8 mouse cellular contexts compared by ENCODE assay signal in genomic region chr3:83080567-83081055, GRCm38 (mm10). TPM values are rescaled to one million over a fixed set of nuclear protein-coding genes. Genes with fewer than 3 reads are reported as not detected.
DNase-seq lines count a peak whose midpoint lies in the region; ATAC-seq and TF ChIP-seq lines count a peak whose summit lies in the region.

No protein-coding gene starts in this region.

- H3K27ac ChIP-seq in intestine, postnatal 0 days (ENCODE audit: low read depth, low read length) = no peak overlapping the region

- ATAC-seq in activated CD4-positive, CD25-positive, alpha-beta regulatory T cell, adult 4 months = peak; percentile 82
- peak; percentile 100 for ATAC-seq in granulocyte monocyte progenitor cell, adult 5-6 weeks (replicated peaks; ENCODE audit: poor library complexity, severe bottlenecking)
- ATAC-seq in intestine, postnatal 0 days = peak; percentile 51; the same call in 1 of the 2 replicates

- DNase-seq in 3T3-L1 (ENCODE audit: low read depth, low spot score) = peak; percentile 68
- peak; percentile 88 for DNase-seq in embryo, embryonic 10.5 days (ENCODE audit: low spot score)
- DNase-seq in left cerebral cortex, postnatal 4 days = peak; percentile 61
- peak; percentile 72 for DNase-seq in mesoderm, embryonic 11.5 days (ENCODE audit: low read depth, low spot score)
- DNase-seq in right cerebral cortex, postnatal 25 days = peak; percentile 17

- no peaks in the 10 kb centered on the region for H3K9me3 ChIP-seq in intestine, postnatal 0 days (ENCODE audit: control insufficient read depth)

- H3K27me3 ChIP-seq in intestine, postnatal 0 days (replicated peaks; ENCODE audit: control insufficient read depth, insufficient read depth, low read length) = no peaks in the 10 kb centered on the region

- intact Hi-C loops in left cerebral cortex, postnatal 4 days (cut with DNase I) = no loop called here

- TF ChIP-seq CTCF in intestine, postnatal 0 days (IDR thresholded peaks at IDR 0.05; ENCODE audit: low read depth) = peak; percentile 97

- H3K4me1 ChIP-seq in intestine, postnatal 0 days (replicated peaks; ENCODE audit: control insufficient read depth, insufficient read depth, low read length) = no peaks in the 10 kb centered on the region

- H3K4me2 ChIP-seq in intestine, postnatal 0 days (replicated peaks; ENCODE audit: low read depth) = peak overlapping the region; percentile 67

- H3K9ac ChIP-seq in intestine, postnatal 0 days (ENCODE audit: low read depth, low read length) = no peak overlapping the region

- H3K36me3 ChIP-seq in intestine, postnatal 0 days (ENCODE audit: control insufficient read depth, insufficient read depth) = no peaks in the 10 kb centered on the region

- 3% methylated on average over 11 of the region's 11 CpGs for WGBS in intestine, postnatal 0 days

- H3K4me3 ChIP-seq in intestine, postnatal 0 days (ENCODE audit: low read depth, low read length) = peak overlapping the region; percentile 33

RNA-seq across cellular contexts. Expression of gene Plrg1, which starts 25.3 kb away (rescaled TPM):
- 10 to 100 TPM; 49.5 to 57.0 TPM for polyA plus RNA-seq in activated CD4-positive, CD25-positive, alpha-beta regulatory T cell, adult 4 months (2017; shearing (Covaris generic))
- 50.3 and 62.1 TPM in 2 replicates for total RNA-seq in granulocyte monocyte progenitor cell, adult 5-6 weeks (2014; fragmentation: Nextera tagmentation)
- 71.2 and 77.6 TPM in 2 replicates for total RNA-seq in granulocyte monocyte progenitor cell, adult 5-6 weeks (2017)
- polyA plus RNA-seq in intestine, postnatal 0 days (2015; fragmentation: Nextera tagmentation; extraction: Ambion mirVana) = 36.3 and 38.0 TPM in 2 replicates
- 10 to 100 TPM; 58.6 to 60.0 TPM for total RNA-seq in left cerebral cortex, postnatal 4 days (2021)

RNA-seq across cellular contexts. Expression of gene Fgb, which starts 30.9 kb away (rescaled TPM):
- polyA plus RNA-seq in activated CD4-positive, CD25-positive, alpha-beta regulatory T cell, adult 4 months (2017; shearing (Covaris generic)) = not detected
- total RNA-seq in granulocyte monocyte progenitor cell, adult 5-6 weeks (2014; fragmentation: Nextera tagmentation) = not detected in 2 replicates
- total RNA-seq in granulocyte monocyte progenitor cell, adult 5-6 weeks (2017) = not detected in 2 replicates
- 7.5 and 8.7 TPM in 2 replicates for polyA plus RNA-seq in intestine, postnatal 0 days (2015; fragmentation: Nextera tagmentation; extraction: Ambion mirVana)
- not detected for total RNA-seq in left cerebral cortex, postnatal 4 days (2021)

RNA-seq across cellular contexts. Expression of gene Dchs2, which starts 47.1 kb away (rescaled TPM):
- polyA plus RNA-seq in activated CD4-positive, CD25-positive, alpha-beta regulatory T cell, adult 4 months (2017; shearing (Covaris generic)) = not detected
- not detected in 2 replicates for total RNA-seq in granulocyte monocyte progenitor cell, adult 5-6 weeks (2014; fragmentation: Nextera tagmentation)
- not detected in 2 replicates for total RNA-seq in granulocyte monocyte progenitor cell, adult 5-6 weeks (2017)
- polyA plus RNA-seq in intestine, postnatal 0 days (2015; fragmentation: Nextera tagmentation; extraction: Ambion mirVana) = 0.07 and 0.08 TPM in 2 replicates
- 1 to 10 TPM; 5.3 to 7.7 TPM for total RNA-seq in left cerebral cortex, postnatal 4 days (2021)

RNA-seq across cellular contexts. Expression of gene Fga, which starts 54.7 kb away (rescaled TPM):
- polyA plus RNA-seq in activated CD4-positive, CD25-positive, alpha-beta regulatory T cell, adult 4 months (2017; shearing (Covaris generic)) = not detected
- total RNA-seq in granulocyte monocyte progenitor cell, adult 5-6 weeks (2014; fragmentation: Nextera tagmentation) = not detected in 2 replicates
- not detected in 2 replicates for total RNA-seq in granulocyte monocyte progenitor cell, adult 5-6 weeks (2017)
- polyA plus RNA-seq in intestine, postnatal 0 days (2015; fragmentation: Nextera tagmentation; extraction: Ambion mirVana) = 18.3 and 22.8 TPM in 2 replicates
- not detected for total RNA-seq in left cerebral cortex, postnatal 4 days (2021)

Comparison
In these comparisons a context has a peak if more than half of its experiments do, and no peak if none do; other contexts are left out.
1. DNase-seq: peak in every context shown above with its lines; median percentile 88 in embryo, embryonic 10.5 days; 72 in mesoderm, embryonic 11.5 days; 68 in 3T3-L1; 61 in left cerebral cortex, postnatal 4 days; 17 in right cerebral cortex, postnatal 25 days.
2. RNA of gene Dchs2, which starts 47.1 kb away (total RNA-seq): 5.3 to 7.7 TPM in left cerebral cortex, postnatal 4 days; not detected in granulocyte monocyte progenitor cell, adult 5-6 weeks; every median in the first group is over 4 times any median in the second.
3. Peak in every context shown above with its lines, with median percentiles within 50 percentile points of each other: ATAC-seq.